Mouse (Mus musculus) erythroblast, embryonic 14.5 days (primary cell): ENCODE data around the gene A330070K13Rik. TPM values are rescaled to one million over a fixed set of nuclear protein-coding genes. Genes with fewer than 3 reads are reported as not detected.

ENCODE experiments used
- H3K27me3 ChIP-seq: 2 replicates; pipeline ENCODE4 v1.6.1; 2012; ENCODE audit warnings: inconsistent platforms; ENCODE audit not compliant: control insufficient read depth
- H3K36me3 ChIP-seq: 2 replicates; pipeline ENCODE4 v1.6.1; 2012; ENCODE audit warnings: mild to moderate bottlenecking, inconsistent platforms; ENCODE audit not compliant: control insufficient read depth
- H3K4me1 ChIP-seq: 2 replicates; pipeline ENCODE4 v1.6.1; 2012; ENCODE audit warnings: inconsistent platforms; ENCODE audit not compliant: control insufficient read depth
- H3K4me3 ChIP-seq: replicated peaks from 2 replicates; pipeline ENCODE3; 2012; ENCODE audit warnings: moderate library complexity, mild to moderate bottlenecking, inconsistent platforms
- H3K9me3 ChIP-seq: 2 replicates; pipeline ENCODE4 v1.6.1; 2012; ENCODE audit warnings: low read length, inconsistent platforms, mixed read lengths; ENCODE audit not compliant: control insufficient read depth
- GATA1 ChIP-seq: IDR thresholded peaks from 2 replicates; pipeline ENCODE4 v1.6.1; 2012; ENCODE audit warnings: low read length, inconsistent platforms, mixed read lengths
- TAL1 ChIP-seq: IDR thresholded peaks from 3 replicates; pipeline ENCODE4 v1.6.1; 2012; ENCODE audit warnings: low read length, inconsistent platforms, mixed read lengths
- polyA plus RNA-seq: library from polyadenylated mRNA; stranded (reverse); fragments of >175 nt; gene quantifications from 2 replicates; pipeline ENCODE4 v1.2.3, GENCODE M21; 2012

The A330070K13Rik gene
- polyA plus RNA-seq, 1 experiment, result not detected

DNA sequence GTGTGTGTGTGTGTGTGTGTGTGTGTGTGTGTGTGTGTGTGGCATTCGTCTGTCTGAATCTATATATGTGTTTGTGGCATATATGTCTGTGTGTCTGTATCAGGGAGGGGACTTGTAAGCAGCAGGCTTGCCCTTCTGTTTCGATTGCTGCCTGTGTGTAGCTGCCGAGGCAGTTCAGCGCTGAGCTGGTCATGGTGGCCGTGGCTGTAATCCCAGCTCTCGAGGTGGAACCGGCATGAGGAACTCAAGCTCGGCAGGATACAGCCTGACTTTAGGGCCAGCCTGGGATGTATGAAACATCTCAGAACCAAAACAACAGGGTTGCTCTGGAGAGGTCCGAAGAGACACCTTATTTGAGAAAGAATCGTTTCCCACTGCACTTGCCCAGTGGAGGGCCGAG is 50.5 kb downstream of the A330070K13Rik start:
- Histone ChIP-seq H3K4me3 (no peak overlapping the region), H3K9me3 (peaks cover 4% of the 10 kb centered on the region), H3K27me3 (no peaks in the 10 kb centered on the region), H3K4me1 (no peaks in the 10 kb centered on the region), H3K36me3 (peaks cover 50% of the 10 kb centered on the region)
- TF ChIP-seq GATA1 (no peak), TAL1 (no peak)

DNA sequence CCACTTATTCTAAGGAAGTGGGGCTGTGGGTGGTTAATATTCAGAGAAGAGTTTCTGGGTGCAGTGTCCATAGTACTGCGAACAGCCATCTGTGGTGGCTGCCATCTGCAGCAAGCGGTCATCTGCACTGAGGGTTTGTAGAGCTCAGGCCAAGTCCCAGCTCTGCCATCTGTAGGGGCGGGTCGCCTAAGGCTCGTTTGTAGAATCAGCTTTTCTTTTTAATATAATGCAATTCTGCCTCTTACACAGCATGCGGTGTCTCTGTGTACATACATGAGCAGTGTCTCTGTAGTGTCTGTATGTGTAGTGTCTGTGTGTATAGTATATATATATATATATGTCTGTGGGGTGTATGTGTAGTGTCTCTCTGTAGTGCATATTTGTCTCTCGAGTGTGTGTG is 50.9 kb downstream of the A330070K13Rik start:
- Histone ChIP-seq H3K9me3 (peaks cover 4% of the 10 kb centered on the region), H3K27me3 (no peaks in the 10 kb centered on the region), H3K4me1 (no peaks in the 10 kb centered on the region), H3K4me3 (no peak overlapping the region), H3K36me3 (peaks cover 50% of the 10 kb centered on the region)
- TF ChIP-seq GATA1, result no peak
- TF ChIP-seq TAL1, result no peak

DNA sequence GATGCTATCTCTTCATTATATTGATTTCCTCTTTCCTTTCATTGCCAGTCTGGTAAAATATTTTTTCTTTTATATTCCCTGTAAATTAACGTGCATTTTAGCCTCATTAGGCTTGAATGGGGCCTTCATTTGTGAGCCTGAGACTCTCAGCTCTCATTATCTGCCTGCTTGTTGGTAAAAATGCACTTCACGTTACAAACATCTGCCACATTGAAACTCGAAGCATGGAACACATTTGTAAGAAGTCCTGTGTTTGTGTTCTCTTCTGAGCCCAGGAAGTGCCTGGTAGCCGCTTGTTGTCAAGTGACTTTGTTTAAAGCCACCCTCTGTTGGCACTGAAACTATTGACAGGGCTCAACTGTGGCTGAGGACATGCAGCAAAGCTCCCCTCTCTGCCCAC is 53.2 kb downstream of the A330070K13Rik start:
- Histone ChIP-seq H3K9me3 (peaks cover 4% of the 10 kb centered on the region), H3K36me3 (peaks cover 42% of the 10 kb centered on the region), H3K4me1 (no peaks in the 10 kb centered on the region), H3K4me3 (no peak overlapping the region), H3K27me3 (no peaks in the 10 kb centered on the region)
- no peak for TF ChIP-seq TAL1
- no peak for TF ChIP-seq GATA1

DNA sequence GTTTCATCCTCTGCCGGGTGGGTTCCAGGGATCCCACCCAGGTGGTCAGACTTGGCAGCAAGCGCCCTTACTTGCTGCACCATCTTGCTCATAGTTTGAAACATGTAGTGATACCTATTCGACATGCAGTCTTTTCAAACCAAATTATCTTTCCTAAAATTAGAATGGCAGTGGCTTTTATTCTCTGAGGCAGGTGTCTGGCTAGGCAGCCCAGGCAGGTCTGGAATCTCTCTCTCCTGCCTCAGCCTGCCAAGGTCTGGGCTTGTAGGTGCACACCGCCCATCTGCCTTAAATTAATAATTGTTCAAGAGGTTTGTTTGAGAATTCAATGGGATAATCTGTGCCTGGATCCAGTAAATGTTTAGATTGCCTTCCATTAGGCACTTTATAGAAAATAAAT is 53.6 kb downstream of the A330070K13Rik start:
- H3K4me1 ChIP-seq, result no peaks in the 10 kb centered on the region
- peaks cover 4% of the 10 kb centered on the region for H3K9me3 ChIP-seq
- no peak overlapping the region for H3K4me3 ChIP-seq
- TF ChIP-seq GATA1 (no peak), TAL1 (no peak)
- H3K36me3 ChIP-seq, result peaks cover 40% of the 10 kb centered on the region
- H3K27me3 ChIP-seq, result no peaks in the 10 kb centered on the region

DNA sequence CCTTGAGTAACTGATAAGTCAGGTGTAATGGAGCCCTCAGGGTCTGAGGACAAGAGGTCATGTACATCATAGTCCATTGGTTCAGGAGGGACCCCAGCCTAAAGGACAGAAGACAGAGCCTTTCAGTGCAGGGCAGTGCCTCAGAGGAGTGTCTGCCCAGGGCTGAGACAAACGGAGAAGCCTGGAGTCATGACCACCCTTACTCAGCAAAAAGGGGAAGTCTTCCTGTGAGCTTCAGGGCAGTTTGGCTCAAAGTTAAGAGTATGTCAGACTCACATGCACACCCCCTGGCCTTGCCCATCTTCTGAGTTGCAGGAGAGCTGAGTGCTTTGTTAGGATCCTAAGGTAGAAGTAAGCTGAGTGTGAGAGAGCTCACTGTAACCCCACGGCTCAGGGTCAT is 54.5 kb downstream of the A330070K13Rik start:
- no peak for TF ChIP-seq GATA1
- no peak for TF ChIP-seq TAL1
- no peaks in the 10 kb centered on the region for H3K4me1 ChIP-seq
- peaks cover 40% of the 10 kb centered on the region for H3K36me3 ChIP-seq
- peaks cover 1% of the 10 kb centered on the region; the same call in 1 of the 2 replicates for H3K9me3 ChIP-seq
- no peak overlapping the region for H3K4me3 ChIP-seq
- H3K27me3 ChIP-seq, result no peaks in the 10 kb centered on the region

Other genes starting within 250 kb of the A330070K13Rik start
- gene Kctd7, start 239.8 kb downstream of the A330070K13Rik start, polyA plus RNA-seq, result 1.4 and 2.1 TPM in 2 replicates
- gene Rabgef1, start 212.8 kb downstream of the A330070K13Rik start, polyA plus RNA-seq, result 4.2 and 4.7 TPM in 2 replicates
- gene Tmem248, start 167.6 kb downstream of the A330070K13Rik start, polyA plus RNA-seq, result 6.8 and 7.8 TPM in 2 replicates
- 3.2 and 4.0 TPM in 2 replicates for gene Sbds, start 129.1 kb downstream of the A330070K13Rik start, polyA plus RNA-seq
- gene Tyw1, start 129.0 kb downstream of the A330070K13Rik start, polyA plus RNA-seq, result 0.36 and 0.39 TPM in 2 replicates
- 0.01 TPM in 1 of 2 replicates, not detected in the other for gene Caln1, start 15.2 kb downstream of the A330070K13Rik start, polyA plus RNA-seq